Mouse (Mus musculus) stomach, postnatal 0 days (tissue): ENCODE measurements around the gene Itih4.

ENCODE experiments used
- CTCF ChIP-seq: IDR thresholded peaks from 2 replicates; pipeline ENCODE4 v1.5.1; 2016; ENCODE audit warnings: antibody characterized with exemption, low read depth, mild to moderate bottlenecking, moderate library complexity
- EP300 ChIP-seq: optimal IDR thresholded peaks from 2 replicates; pipeline ENCODE3; 2016; ENCODE audit warnings: antibody characterized with exemption

- TF ChIP-seq CTCF (no peak), EP300 (no peak)
Observed at GRCm38 (mm10) chr14:30852325-30852724, 34.0 kb upstream of the Itih4 start.
